In the genomic region with DNA sequence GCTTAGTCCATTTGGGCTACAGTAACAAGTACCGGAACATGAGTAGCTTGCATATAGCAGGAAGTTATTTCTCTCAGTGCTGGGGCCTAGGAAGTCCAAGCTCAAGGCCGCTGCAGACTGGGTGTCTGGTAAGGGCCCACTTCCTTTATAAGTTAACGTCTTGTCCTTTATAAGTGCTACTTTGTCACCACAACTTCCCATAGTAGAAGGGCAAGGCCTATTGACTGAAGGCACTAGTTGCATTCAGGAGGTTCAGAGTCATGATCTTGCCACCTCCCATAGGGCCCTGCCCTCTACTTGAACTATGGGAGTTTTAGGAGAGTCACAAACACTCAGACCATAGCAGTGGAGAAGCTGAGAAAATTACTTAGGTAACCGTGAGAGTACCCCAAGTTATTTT, we compare ENCODE assay signal across 14 mouse cellular contexts.
DNase-seq lines count a peak whose midpoint lies in the region; ATAC-seq and TF ChIP-seq lines count a peak whose summit lies in the region.
"Had no signal": no experiment of that assay in that cellular context is flagged by ENCODE, and none has a peak within 500 bp of the region (broad histone marks: within the 10 kb centered on the region; RNA-seq: fewer than 3 reads in every experiment).

No protein-coding gene starts in this region.

- H3K4me1 ChIP-seq in kidney, embryonic 14.5 days (ENCODE audit: control insufficient read depth, insufficient read depth, low read length): peaks cover 30% of the 10 kb centered on the region
- H3K4me1 ChIP-seq in embryonic fibroblast, embryonic 13.5 days (ENCODE audit: control insufficient read depth, insufficient read depth, low read length): peaks cover 15% of the 10 kb centered on the region
- no peaks in the 10 kb centered on the region for H3K4me1 ChIP-seq in forebrain, embryonic 16.5 days (replicated peaks; ENCODE audit: control insufficient read depth, insufficient read depth, low read length)
- H3K4me1 ChIP-seq: midbrain, embryonic 12.5 days had no signal

- no peak for TF ChIP-seq POLR2A in embryonic fibroblast, embryonic 13.5 days (IDR thresholded peaks at IDR 0.05; ENCODE audit: low read depth, low read length)
- TF ChIP-seq POLR2A in myocyte (IDR thresholded peaks at IDR 0.05; ENCODE audit: insufficient read length, low read depth): no peak

- H3K36me3 ChIP-seq in kidney, embryonic 14.5 days (ENCODE audit: control insufficient read depth, insufficient read depth, low read length): no peaks in the 10 kb centered on the region
- no peaks in the 10 kb centered on the region for H3K36me3 ChIP-seq in myocyte (ENCODE audit: control insufficient read depth, insufficient read depth)
- no peaks in the 10 kb centered on the region for H3K36me3 ChIP-seq in forebrain, embryonic 16.5 days (ENCODE audit: control insufficient read depth, insufficient read depth)
- H3K36me3 ChIP-seq: hindbrain, embryonic 13.5 days; midbrain, embryonic 12.5 days had no signal

- no peak overlapping the region for H3K4me2 ChIP-seq in kidney, embryonic 14.5 days (replicated peaks; ENCODE audit: low read depth, low read length)
- H3K4me2 ChIP-seq in myocyte (ENCODE audit: low read depth): peak overlapping the region; percentile 46
- no peak overlapping the region for H3K4me2 ChIP-seq in forebrain, embryonic 16.5 days (ENCODE audit: low read length)
- H3K4me2 ChIP-seq: hindbrain, embryonic 13.5 days; midbrain, embryonic 12.5 days had no signal

- H3K4me3 ChIP-seq in kidney, embryonic 14.5 days (ENCODE audit: low read length): no peak overlapping the region
- no peak overlapping the region for H3K4me3 ChIP-seq in embryonic fibroblast, embryonic 13.5 days (ENCODE audit: insufficient read depth, low read length)
- H3K4me3 ChIP-seq in myocyte: no peak overlapping the region
- H3K4me3 ChIP-seq in forebrain, embryonic 16.5 days (replicated peaks; ENCODE audit: low read length): no peak overlapping the region
- H3K4me3 ChIP-seq: hindbrain, embryonic 13.5 days; midbrain, embryonic 12.5 days had no signal

- H3ac ChIP-seq in myocyte (ENCODE audit: control insufficient read depth, insufficient read length): no peak overlapping the region

- 72% methylated on average over 4 of the region's 4 CpGs for WGBS in kidney, embryonic 14.5 days
- 86% methylated on average over 4 of the region's 4 CpGs for WGBS in forebrain, embryonic 16.5 days

- no peaks in the 10 kb centered on the region for H3K79me2 ChIP-seq in myocyte (ENCODE audit: control insufficient read depth, insufficient read depth)

- H3K27me3 ChIP-seq in kidney, embryonic 14.5 days (ENCODE audit: control insufficient read depth, insufficient read depth, low read length): no peaks in the 10 kb centered on the region
- no peaks in the 10 kb centered on the region for H3K27me3 ChIP-seq in myocyte (ENCODE audit: control insufficient read depth, insufficient read depth, insufficient read length)
- no peaks in the 10 kb centered on the region for H3K27me3 ChIP-seq in forebrain, embryonic 16.5 days (replicated peaks; ENCODE audit: control insufficient read depth, insufficient read depth, low read length)
- H3K27me3 ChIP-seq: hindbrain, embryonic 13.5 days; midbrain, embryonic 12.5 days had no signal

- H3K9me3 ChIP-seq in kidney, embryonic 14.5 days (ENCODE audit: control insufficient read depth, low read length): no peaks in the 10 kb centered on the region
- no peaks in the 10 kb centered on the region for H3K9me3 ChIP-seq in forebrain, embryonic 16.5 days (ENCODE audit: control insufficient read depth, low read length)
- H3K9me3 ChIP-seq: hindbrain, embryonic 13.5 days; midbrain, embryonic 12.5 days had no signal

- DNase-seq in kidney, postnatal 25 days: no peak
- DNase-seq in 416B (ENCODE audit: low read depth): peak; percentile 78
- DNase-seq in frontal cortex, postnatal 10 days (ENCODE audit: low spot score in 2 of 2): no peak
- DNase-seq: cerebellum, adult 11 months; kidney, postnatal 10 days; layer of hippocampus, adult 9-11 months; lung, adult 2 months; retina, postnatal 1 day had no signal

- H3K9ac ChIP-seq in kidney, embryonic 14.5 days (ENCODE audit: low read depth, low read length): no peak overlapping the region
- no peak overlapping the region for H3K9ac ChIP-seq in forebrain, embryonic 16.5 days (replicated peaks; ENCODE audit: low read depth, low read length)
- H3K9ac ChIP-seq: hindbrain, embryonic 13.5 days; midbrain, embryonic 12.5 days had no signal

- peak overlapping the region; percentile 47; the same call in 1 of the 2 replicates for H3K27ac ChIP-seq in kidney, embryonic 14.5 days (ENCODE audit: low read depth, low read length)
- peak overlapping the region; percentile 99 for H3K27ac ChIP-seq in embryonic fibroblast, embryonic 13.5 days (ENCODE audit: insufficient read depth, low read length)
- H3K27ac ChIP-seq in forebrain, embryonic 16.5 days (ENCODE audit: low read length): no peak overlapping the region
- H3K27ac ChIP-seq: hindbrain, embryonic 13.5 days; midbrain, embryonic 12.5 days had no signal

- TF ChIP-seq CTCF in embryonic fibroblast, embryonic 13.5 days (IDR thresholded peaks at IDR 0.05; ENCODE audit: borderline replicate concordance, insufficient read depth, low read length): no peak

- 0 out of 2 replicates have a peak, but pooled peaks have one; percentile 15 for ATAC-seq in kidney, embryonic 14.5 days (ENCODE audit: low FRiP score, low TSS enrichment)
- no peak for ATAC-seq in forebrain, embryonic 16.5 days

TF ChIP-seq in myocyte, 11 proteins besides CTCF, POLR2A, EP300 and RAD21:
- TF ChIP-seq TCF3 (IDR thresholded peaks at IDR 0.05; ENCODE audit: insufficient read length, low read depth): no peak
